Mouse (Mus musculus) MEL (cell line): ENCODE measurements at regions not wholly inside any gene's neighbourhood (a gene's known extent, or its start where the extent isn't known, plus 50 kb on each side); places are given as distances from the start of the nearest gene placed in this dataset.

Experiments used
- DNase-seq: peaks from one replicate; pipeline ENCODE4 v3.0.0; 2011; ENCODE audit warnings: low read depth, low spot score
- H3K27ac ChIP-seq: 2 replicates; pipeline ENCODE4 v1.5.1; 2012; ENCODE audit warnings: low read depth, mild to moderate bottlenecking, control low read depth, low read length, moderate library complexity; ENCODE audit not compliant: control insufficient read depth
- H3K27me3 ChIP-seq, 2 experiments: fragments of 150-350 bp in 1 of 2; sonication (generic) in 1 of 2; 2 replicates each; pipeline ENCODE4 v1.6.1; 2012; ENCODE audit warnings: low read length in 2 of 2, mild to moderate bottlenecking in 2 of 2, improper control_type of control experiment in 1 of 2, moderate library complexity in 1 of 2; ENCODE audit not compliant: insufficient read depth in 2 of 2, control insufficient read depth in 1 of 2
- H3K36me3 ChIP-seq, 2 experiments: 2 replicates each; pipeline ENCODE4 v1.6.1; 2012 to 2014; ENCODE audit warnings: low read length in 2 of 2, improper control_type of control experiment in 1 of 2, inconsistent platforms in 1 of 2, mild to moderate bottlenecking in 1 of 2; ENCODE audit not compliant: insufficient read depth in 2 of 2, control insufficient read depth in 1 of 2
- H3K4me1 ChIP-seq, 2 experiments: fragments of 150-350 bp in 1 of 2; sonication (generic) in 1 of 2; 2 replicates each; pipeline ENCODE4 v1.6.1; 2012; ENCODE audit warnings: low read length in 2 of 2, improper control_type of control experiment in 1 of 2, mild to moderate bottlenecking in 1 of 2; ENCODE audit not compliant: insufficient read depth in 2 of 2, control insufficient read depth in 1 of 2
- H3K4me3 ChIP-seq, 2 experiments: fragments of 150-350 bp in 1 of 2; sonication (generic) in 1 of 2; 2 replicates each; pipeline ENCODE4 v1.5.1; 2012; ENCODE audit warnings: low read depth in 2 of 2, low read length in 2 of 2, mild to moderate bottlenecking in 2 of 2, moderate library complexity in 2 of 2, control low read depth in 1 of 2, improper control_type of control experiment in 1 of 2; ENCODE audit not compliant: control insufficient read depth in 1 of 2, insufficient read depth in 1 of 2
- H3K79me2 ChIP-seq: 2 replicates; pipeline ENCODE4 v1.6.1; 2012; ENCODE audit warnings: mild to moderate bottlenecking, low read length, moderate library complexity; ENCODE audit not compliant: control insufficient read depth, poor library complexity, insufficient read depth
- H3K9ac ChIP-seq: 2 replicates; pipeline ENCODE4 v1.6.1; 2012; ENCODE audit warnings: low read depth, mild to moderate bottlenecking, control low read depth, low read length, moderate library complexity; ENCODE audit not compliant: control insufficient read depth, poor library complexity, severe bottlenecking
- H3K9me3 ChIP-seq: fragments of 150-350 bp; sonication (generic); replicated peaks from 2 replicates; pipeline ENCODE4 v1.6.1; 2012; ENCODE audit warnings: mild to moderate bottlenecking, low read length, improper control_type of control experiment, moderate library complexity; ENCODE audit not compliant: insufficient read depth
- CHD1 ChIP-seq: IDR thresholded peaks from 2 replicates; pipeline ENCODE4 v1.6.1; 2012; ENCODE audit warnings: low read depth, mild to moderate bottlenecking, inconsistent platforms, low read length, improper control_type of control experiment
- CTCF ChIP-seq, 3 experiments: IDR thresholded peaks in 2 of 3; conservative IDR thresholded peaks in 1 of 3; 2 replicates each; pipeline ENCODE4 v1.5.1; 2011 to 2012; ENCODE audit warnings: low read length in 3 of 3, low read depth in 2 of 3, mild to moderate bottlenecking in 2 of 3, improper control_type of control experiment in 1 of 3, inconsistent platforms in 1 of 3, mixed read lengths in 1 of 3, moderate library complexity in 1 of 3; ENCODE audit not compliant: control insufficient read depth in 1 of 3, insufficient read depth in 1 of 3, poor library complexity in 1 of 3, severe bottlenecking in 1 of 3
- E2F4 ChIP-seq: IDR thresholded peaks from 2 replicates; pipeline ENCODE4 v1.6.1; 2011; ENCODE audit warnings: low read depth, low read length, improper control_type of control experiment, borderline replicate concordance
- GABPA ChIP-seq: IDR thresholded peaks from 2 replicates; pipeline ENCODE4 v1.6.1; 2012; ENCODE audit warnings: low read depth, mild to moderate bottlenecking, inconsistent platforms, low read length, improper control_type of control experiment, moderate library complexity
- GATA1 ChIP-seq: IDR thresholded peaks from 2 replicates; pipeline ENCODE4 v1.6.1; 2011; ENCODE audit warnings: low read depth, low read length, improper control_type of control experiment
- MAZ ChIP-seq: IDR thresholded peaks from 2 replicates; pipeline ENCODE4 v1.6.1; 2012; ENCODE audit warnings: low read depth, mild to moderate bottlenecking, inconsistent platforms, low read length, improper control_type of control experiment
- MEF2A ChIP-seq: IDR thresholded peaks from 2 replicates; pipeline ENCODE4 v1.6.1; 2014; ENCODE audit warnings: low read depth, mild to moderate bottlenecking, inconsistent platforms, low read length, improper control_type of control experiment; ENCODE audit not compliant: poor library complexity, insufficient replicate concordance, severe bottlenecking; ENCODE audit errors: extremely low read depth
- MXI1 ChIP-seq: IDR thresholded peaks from 2 replicates; pipeline ENCODE4 v1.6.1; 2011; ENCODE audit warnings: mild to moderate bottlenecking, low read depth, low read length, improper control_type of control experiment
- MYC ChIP-seq: IDR thresholded peaks from 2 replicates; pipeline ENCODE4 v1.6.1; 2011; ENCODE audit warnings: low read depth, mild to moderate bottlenecking, low read length, improper control_type of control experiment, moderate library complexity
- NELFE ChIP-seq: IDR thresholded peaks from 2 replicates; pipeline ENCODE4 v1.6.1; 2011; ENCODE audit warnings: low read depth, low read length, improper control_type of control experiment
- POLR2AphosphoS2 ChIP-seq: IDR thresholded peaks from 2 replicates; pipeline ENCODE4 v1.6.1; 2011; ENCODE audit warnings: low read length, improper control_type of control experiment
- RAD21 ChIP-seq: IDR thresholded peaks from 2 replicates; pipeline ENCODE4 v1.6.1; 2011; ENCODE audit warnings: mild to moderate bottlenecking, low read depth, low read length, improper control_type of control experiment
- SMC3 ChIP-seq: IDR thresholded peaks from 2 replicates; pipeline ENCODE4 v1.6.1; 2011; ENCODE audit warnings: low read depth, low read length, improper control_type of control experiment
- TBP ChIP-seq: IDR thresholded peaks from 2 replicates; pipeline ENCODE4 v1.8.0; 2011; ENCODE audit warnings: low read depth, low read length, improper control_type of control experiment
- UBTF ChIP-seq: IDR thresholded peaks from 2 replicates; pipeline ENCODE4 v1.6.1; 2012; ENCODE audit warnings: low read depth, mild to moderate bottlenecking, inconsistent platforms, low read length, improper control_type of control experiment, moderate library complexity, borderline replicate concordance; ENCODE audit not compliant: insufficient read depth
- USF1 ChIP-seq: IDR thresholded peaks from 2 replicates; pipeline ENCODE4 v1.6.1; 2014; ENCODE audit warnings: low read depth, mild to moderate bottlenecking, inconsistent platforms, low read length, improper control_type of control experiment, moderate library complexity
- USF2 ChIP-seq, 2 experiments: IDR thresholded peaks; 2 replicates each; pipeline ENCODE4 v1.6.1; 2011 to 2012; ENCODE audit warnings: improper control_type of control experiment in 2 of 2, low read length in 2 of 2, borderline replicate concordance in 1 of 2, inconsistent platforms in 1 of 2, low read depth in 1 of 2, mild to moderate bottlenecking in 1 of 2; ENCODE audit not compliant: insufficient read depth in 1 of 2
- ZC3H11A ChIP-seq: IDR thresholded peaks from 2 replicates; pipeline ENCODE4 v1.6.1; 2012; ENCODE audit warnings: low read depth, mild to moderate bottlenecking, inconsistent platforms, low read length, improper control_type of control experiment
- ZMIZ1 ChIP-seq: IDR thresholded peaks from 2 replicates; pipeline ENCODE4 v1.6.1; 2012; ENCODE audit warnings: low read depth, mild to moderate bottlenecking, inconsistent platforms, low read length, improper control_type of control experiment, moderate library complexity
- ZNF384 ChIP-seq: IDR thresholded peaks from 2 replicates; pipeline ENCODE4 v1.6.1; 2012; ENCODE audit warnings: low read depth, mild to moderate bottlenecking, inconsistent platforms, low read length, improper control_type of control experiment

GRCm38 (mm10) chr5:52254602-52255071, 64.3 kb upstream of the Dhx15 start:
- H3K9ac ChIP-seq, result no peak overlapping the region
- TF ChIP-seq TBP (no peak), ZMIZ1 (no peak), GABPA (no peak), RAD21 (no peak), MYC (no peak), USF2 (IDR thresholded peaks at IDR 0.05; ENCODE audit: borderline replicate concordance in 1 of 2, insufficient read depth in 1 of 2, low read depth in 1 of 2, low read length in 2 of 2) (no peak), SMC3 (no peak), MAZ (no peak), UBTF (no peak), ZNF384 (no peak)
- H3K27ac ChIP-seq, result no peak overlapping the region
- H3K4me1 ChIP-seq, result no peaks in the 10 kb centered on the region
- H3K9me3 ChIP-seq, result no peaks in the 10 kb centered on the region
- H3K36me3 ChIP-seq, result no peaks in the 10 kb centered on the region
- H3K4me3 ChIP-seq, result no peak overlapping the region
- H3K27me3 ChIP-seq, result peaks cover 0 to 2% of the 10 kb centered on the region in 2 experiments; a peak in 1 of 4 replicates
- no peak for DNase-seq
- H3K79me2 ChIP-seq, result no peaks in the 10 kb centered on the region

GRCm38 (mm10) chr5:52249804-52250203, 59.5 kb upstream of the Dhx15 start:
- H3K27ac ChIP-seq, result no peak overlapping the region
- no peaks in the 10 kb centered on the region; a peak in 1 of 4 replicates for H3K27me3 ChIP-seq
- no peaks in the 10 kb centered on the region for H3K4me1 ChIP-seq
- no peak overlapping the region for H3K9ac ChIP-seq
- TF ChIP-seq ZC3H11A (no peak), E2F4 (no peak), GATA1 (no peak), USF2 (IDR thresholded peaks at IDR 0.05; ENCODE audit: borderline replicate concordance in 1 of 2, insufficient read depth in 1 of 2, low read depth in 1 of 2, low read length in 2 of 2) (no peak), USF1 (no peak), MXI1 (no peak), CHD1 (no peak), MEF2A (no peak), NELFE (no peak), POLR2AphosphoS2 (no peak), CTCF (IDR thresholded peaks at IDR 0.05 in 2 of 3, conservative IDR thresholded peaks at IDR 0.05 in 1 of 3; ENCODE audit: control insufficient read depth in 1 of 3, insufficient read depth in 1 of 3, low read depth in 2 of 3, low read length in 3 of 3, poor library complexity in 1 of 3, severe bottlenecking in 1 of 3) (no peak), GABPA (no peak)
- TF ChIP-seq, all 39 proteins: peak for 0
- no peaks in the 10 kb centered on the region for H3K36me3 ChIP-seq
- no peak overlapping the region for H3K4me3 ChIP-seq
- H3K9me3 ChIP-seq, result no peaks in the 10 kb centered on the region
- no peak for DNase-seq
- H3K79me2 ChIP-seq, result no peaks in the 10 kb centered on the region
